Mouse (Mus musculus) lung, adult 2 months (tissue): ENCODE measurements around the gene Cldn1.

Experiments
- CTCF ChIP-seq: fragments of 200-500 bp; IDR thresholded peaks from 2 replicates; pipeline ENCODE4 v1.5.1; 2011; ENCODE audit warnings: mild to moderate bottlenecking, low read length, control low read depth; ENCODE audit not compliant: insufficient read depth
- POLR2A ChIP-seq: fragments of 200-500 bp; IDR thresholded peaks from 2 replicates; pipeline ENCODE4 v1.6.1; 2011; ENCODE audit warnings: low read depth, mild to moderate bottlenecking, control low read depth, low read length, borderline replicate concordance; ENCODE audit errors: extremely low read depth

GRCm38 (mm10) chr16:26418616-26419015 lies 47.0 kb upstream of the Cldn1 start:
- TF ChIP-seq POLR2A (no peak), CTCF (no peak)
